Mouse (Mus musculus): Measurements from ENCODE around the gene Tead3. TPM values are rescaled to one million over a fixed set of nuclear protein-coding genes. Genes with fewer than 3 reads are reported as not detected.

Gene Tead3
- polyA plus RNA-seq, 1 experiment from 2014 or later: 5.3 TPM

GRCm38 (mm10) chr17:28315611-28316160 lies 34.9 kb downstream of the Tead3 start:
- H3K9me3 ChIP-seq (replicated peaks): no peaks in the 10 kb centered on the region
- H3K4me2 ChIP-seq: no peak overlapping the region
- no peak overlapping the region for H3K27ac ChIP-seq
- no peaks in the 10 kb centered on the region for H3K27me3 ChIP-seq
- no peak overlapping the region for H3K4me3 ChIP-seq
- 80% methylated on average over 20 of the region's 20 CpGs for WGBS
- H3K9ac ChIP-seq: no peak overlapping the region
- ATAC-seq (replicated peaks; ENCODE audit: insufficient number of reproducible peaks, insufficient read depth, low FRiP score, low read depth): no peak
- peaks cover 32% of the 10 kb centered on the region for H3K36me3 ChIP-seq
- H3K4me1 ChIP-seq (replicated peaks): peaks cover 28% of the 10 kb centered on the region

- Histone ChIP-seq H3K9me3 (replicated peaks) (no peaks in the 10 kb centered on the region), H3K9ac (peak overlapping the region; percentile 96), H3K4me2 (peak overlapping the region; percentile 91), H3K36me3 (peaks cover 28% of the 10 kb centered on the region), H3K4me1 (replicated peaks) (peaks cover 28% of the 10 kb centered on the region), H3K4me3 (peak overlapping the region; percentile 94), H3K27me3 (no peaks in the 10 kb centered on the region), H3K27ac (peak overlapping the region; percentile 95)
- WGBS: 2% methylated on average over 11 of the region's 11 CpGs
- peak; percentile 15 for ATAC-seq (replicated peaks; ENCODE audit: insufficient number of reproducible peaks, insufficient read depth, low FRiP score, low read depth)
Observed at GRCm38 (mm10) chr17:28313880-28314225, 36.8 kb downstream of the Tead3 start.

- H3K4me1 ChIP-seq (replicated peaks): peaks cover 32% of the 10 kb centered on the region
- no peaks in the 10 kb centered on the region for H3K9me3 ChIP-seq (replicated peaks)
- peak within 1 kb of the TSS; percentile 91 for H3K4me2 ChIP-seq
- peaks cover 24% of the 10 kb centered on the region for H3K36me3 ChIP-seq
- peak within 1 kb of the TSS; percentile 96 for H3K9ac ChIP-seq
- peak within 1 kb of the TSS; percentile 95 for H3K27ac ChIP-seq
- peak; percentile 97 for ATAC-seq (replicated peaks; ENCODE audit: insufficient number of reproducible peaks, insufficient read depth, low FRiP score, low read depth)
- no peaks in the 10 kb centered on the region for H3K27me3 ChIP-seq
- under 1% methylated on average over 69 of the region's 69 CpGs for WGBS
- peak within 1 kb of the TSS; percentile 94 for H3K4me3 ChIP-seq
Observed at GRCm38 (mm10) chr17:28313212-28313879, 37.3 kb downstream of the Tead3 start, which contains the start of gene Fance. Gene Fance (plus strand): TSS chr17:28313519.

- H3K27ac ChIP-seq: peak overlapping the region; percentile 95
- WGBS: 23% methylated on average over 17 of the region's 17 CpGs
Observed at GRCm38 (mm10) chr17:28312232-28313211, 38.1 kb downstream of the Tead3 start.

GRCm38 (mm10) chr17:28311366-28312132 lies 39.1 kb downstream of the Tead3 start:
- WGBS: 64% methylated on average over 5 of the region's 5 CpGs
- Histone ChIP-seq H3K27ac (no peak overlapping the region), H3K4me1 (replicated peaks) (peaks cover 33% of the 10 kb centered on the region), H3K36me3 (peaks cover 7% of the 10 kb centered on the region), H3K4me2 (no peak overlapping the region), H3K27me3 (no peaks in the 10 kb centered on the region), H3K9ac (no peak overlapping the region), H3K9me3 (replicated peaks) (no peaks in the 10 kb centered on the region), H3K4me3 (no peak overlapping the region)
- ATAC-seq (replicated peaks; ENCODE audit: insufficient number of reproducible peaks, insufficient read depth, low FRiP score, low read depth): no peak

More at GRCm38 (mm10) chr17:28312232-28313211, 38.1 kb downstream of the Tead3 start:
- H3K27me3 ChIP-seq: no peaks in the 10 kb centered on the region
- H3K9ac ChIP-seq: peak overlapping the region; percentile 25; the same call in 1 of the 2 replicates
- 0 out of 2 replicates have a peak, but pooled peaks have one; percentile 0 for ATAC-seq (replicated peaks; ENCODE audit: insufficient number of reproducible peaks, insufficient read depth, low FRiP score, low read depth)
- peak overlapping the region; percentile 91 for H3K4me2 ChIP-seq
- H3K9me3 ChIP-seq (replicated peaks): no peaks in the 10 kb centered on the region
- peak overlapping the region; percentile 94 for H3K4me3 ChIP-seq
- H3K36me3 ChIP-seq: peaks cover 17% of the 10 kb centered on the region
- H3K4me1 ChIP-seq (replicated peaks): peaks cover 33% of the 10 kb centered on the region

- H3K9me3 ChIP-seq (replicated peaks): no peaks in the 10 kb centered on the region
- H3K9ac ChIP-seq: no peak overlapping the region
- ATAC-seq (replicated peaks; ENCODE audit: insufficient number of reproducible peaks, insufficient read depth, low FRiP score, low read depth): no peak
- no peaks in the 10 kb centered on the region for H3K27me3 ChIP-seq
- peaks cover 31% of the 10 kb centered on the region for H3K4me1 ChIP-seq (replicated peaks)
- H3K36me3 ChIP-seq: no peaks in the 10 kb centered on the region; the same call in 1 of the 2 replicates
- H3K4me3 ChIP-seq: no peak overlapping the region
- H3K4me2 ChIP-seq: no peak overlapping the region
- WGBS: 83% methylated on average over 3 of the region's 3 CpGs
- H3K27ac ChIP-seq: no peak overlapping the region
Observed at GRCm38 (mm10) chr17:28310831-28311230, 39.8 kb downstream of the Tead3 start.

- Histone ChIP-seq H3K4me3 (peak overlapping the region; percentile 24), H3K4me1 (replicated peaks) (peaks cover 14% of the 10 kb centered on the region), H3K27me3 (no peaks in the 10 kb centered on the region), H3K4me2 (peak overlapping the region; percentile 57), H3K36me3 (no peaks in the 10 kb centered on the region), H3K27ac (peak overlapping the region; percentile 45; the same call in 1 of the 2 replicates), H3K9me3 (replicated peaks) (no peaks in the 10 kb centered on the region), H3K9ac (peak overlapping the region; percentile 28; the same call in 1 of the 2 replicates)
- 14% methylated on average over 18 of the region's 18 CpGs for WGBS
- no peak for ATAC-seq (replicated peaks; ENCODE audit: insufficient number of reproducible peaks, insufficient read depth, low FRiP score, low read depth)
Observed at GRCm38 (mm10) chr17:28308297-28309195, 42.1 kb downstream of the Tead3 start.

- Histone ChIP-seq H3K4me3 (no peak overlapping the region), H3K9ac (no peak overlapping the region), H3K4me2 (no peak overlapping the region), H3K27me3 (no peaks in the 10 kb centered on the region), H3K9me3 (replicated peaks) (no peaks in the 10 kb centered on the region), H3K36me3 (no peaks in the 10 kb centered on the region), H3K4me1 (replicated peaks) (peaks cover 6% of the 10 kb centered on the region), H3K27ac (no peak overlapping the region)
- no peak for ATAC-seq (replicated peaks; ENCODE audit: insufficient number of reproducible peaks, insufficient read depth, low FRiP score, low read depth)
- WGBS: 52% methylated on average over 10 of the region's 10 CpGs
Observed at GRCm38 (mm10) chr17:28305172-28305571, 45.4 kb downstream of the Tead3 start.

GRCm38 (mm10) chr17:28300850-28301249 lies 49.8 kb downstream of the Tead3 start:
- Histone ChIP-seq H3K36me3 (peaks cover 16% of the 10 kb centered on the region; the same call in 1 of the 2 replicates), H3K27me3 (no peaks in the 10 kb centered on the region), H3K4me2 (no peak overlapping the region), H3K4me1 (replicated peaks) (0 out of 2 replicates have a peak, but pooled peaks cover 6% of the 10 kb centered on the region), H3K9ac (no peak overlapping the region), H3K9me3 (replicated peaks) (no peaks in the 10 kb centered on the region), H3K27ac (no peak overlapping the region), H3K4me3 (no peak overlapping the region)
- 51% methylated on average over 3 of the region's 3 CpGs for WGBS
- ATAC-seq (replicated peaks; ENCODE audit: insufficient number of reproducible peaks, insufficient read depth, low FRiP score, low read depth): no peak

- WGBS: 56% methylated on average over 9 of the region's 9 CpGs
- ATAC-seq (replicated peaks; ENCODE audit: insufficient number of reproducible peaks, insufficient read depth, low FRiP score, low read depth): no peak
- H3K4me1 ChIP-seq (replicated peaks): 0 out of 2 replicates have a peak, but pooled peaks cover 6% of the 10 kb centered on the region
- peaks cover 16% of the 10 kb centered on the region; the same call in 1 of the 2 replicates for H3K36me3 ChIP-seq
- H3K27ac ChIP-seq: no peak overlapping the region
- no peak overlapping the region for H3K9ac ChIP-seq
- H3K4me2 ChIP-seq: no peak overlapping the region
- H3K4me3 ChIP-seq: no peak overlapping the region
- H3K9me3 ChIP-seq (replicated peaks): no peaks in the 10 kb centered on the region
- no peaks in the 10 kb centered on the region for H3K27me3 ChIP-seq
Observed at GRCm38 (mm10) chr17:28300323-28300722, 50.3 kb downstream of the Tead3 start.
